Mouse (Mus musculus) MEL (cell line): Measurements from ENCODE around the gene Sorbs1. TPM values are rescaled to one million over a fixed set of nuclear protein-coding genes. Genes with fewer than 3 reads are reported as not detected.

Experiments used
- DNase-seq: peaks from one replicate; pipeline ENCODE4 v3.0.0; 2011; ENCODE audit warnings: low read depth, low spot score
- H3K27ac ChIP-seq: 2 replicates; pipeline ENCODE4 v1.5.1; 2012; ENCODE audit warnings: low read depth, mild to moderate bottlenecking, control low read depth, low read length, moderate library complexity; ENCODE audit not compliant: control insufficient read depth
- H3K27me3 ChIP-seq, 2 experiments: fragments of 150-350 bp in 1 of 2; sonication (generic) in 1 of 2; 2 replicates each; pipeline ENCODE4 v1.6.1; 2012; ENCODE audit warnings: low read length in 2 of 2, mild to moderate bottlenecking in 2 of 2, improper control_type of control experiment in 1 of 2, moderate library complexity in 1 of 2; ENCODE audit not compliant: insufficient read depth in 2 of 2, control insufficient read depth in 1 of 2
- H3K36me3 ChIP-seq, 2 experiments: 2 replicates each; pipeline ENCODE4 v1.6.1; 2012 to 2014; ENCODE audit warnings: low read length in 2 of 2, improper control_type of control experiment in 1 of 2, inconsistent platforms in 1 of 2, mild to moderate bottlenecking in 1 of 2; ENCODE audit not compliant: insufficient read depth in 2 of 2, control insufficient read depth in 1 of 2
- H3K4me1 ChIP-seq, 2 experiments: fragments of 150-350 bp in 1 of 2; sonication (generic) in 1 of 2; 2 replicates each; pipeline ENCODE4 v1.6.1; 2012; ENCODE audit warnings: low read length in 2 of 2, improper control_type of control experiment in 1 of 2, mild to moderate bottlenecking in 1 of 2; ENCODE audit not compliant: insufficient read depth in 2 of 2, control insufficient read depth in 1 of 2
- H3K4me3 ChIP-seq, 2 experiments: fragments of 150-350 bp in 1 of 2; sonication (generic) in 1 of 2; 2 replicates each; pipeline ENCODE4 v1.5.1; 2012; ENCODE audit warnings: low read depth in 2 of 2, low read length in 2 of 2, mild to moderate bottlenecking in 2 of 2, moderate library complexity in 2 of 2, control low read depth in 1 of 2, improper control_type of control experiment in 1 of 2; ENCODE audit not compliant: control insufficient read depth in 1 of 2, insufficient read depth in 1 of 2
- H3K79me2 ChIP-seq: 2 replicates; pipeline ENCODE4 v1.6.1; 2012; ENCODE audit warnings: mild to moderate bottlenecking, low read length, moderate library complexity; ENCODE audit not compliant: control insufficient read depth, poor library complexity, insufficient read depth
- H3K9ac ChIP-seq: 2 replicates; pipeline ENCODE4 v1.6.1; 2012; ENCODE audit warnings: low read depth, mild to moderate bottlenecking, control low read depth, low read length, moderate library complexity; ENCODE audit not compliant: control insufficient read depth, poor library complexity, severe bottlenecking
- H3K9me3 ChIP-seq: fragments of 150-350 bp; sonication (generic); replicated peaks from 2 replicates; pipeline ENCODE4 v1.6.1; 2012; ENCODE audit warnings: mild to moderate bottlenecking, low read length, improper control_type of control experiment, moderate library complexity; ENCODE audit not compliant: insufficient read depth
- BHLHE40 ChIP-seq: IDR thresholded peaks from 2 replicates; pipeline ENCODE4 v1.6.1; 2012; ENCODE audit warnings: low read depth, mild to moderate bottlenecking, inconsistent platforms, low read length, improper control_type of control experiment, borderline replicate concordance
- CHD1 ChIP-seq: IDR thresholded peaks from 2 replicates; pipeline ENCODE4 v1.6.1; 2012; ENCODE audit warnings: low read depth, mild to moderate bottlenecking, inconsistent platforms, low read length, improper control_type of control experiment
- CHD2 ChIP-seq: IDR thresholded peaks from 2 replicates; pipeline ENCODE4 v1.6.1; 2011; ENCODE audit warnings: low read length, improper control_type of control experiment
- ELF1 ChIP-seq: IDR thresholded peaks from 2 replicates; pipeline ENCODE4 v1.6.1; 2014; ENCODE audit warnings: low read depth, mild to moderate bottlenecking, inconsistent platforms, low read length, improper control_type of control experiment, moderate library complexity
- EP300 ChIP-seq, 2 experiments: IDR thresholded peaks; 2 replicates each; pipeline ENCODE4 v1.6.1; 2011; ENCODE audit warnings: improper control_type of control experiment in 2 of 2, low read length in 2 of 2, low read depth in 1 of 2, mild to moderate bottlenecking in 1 of 2
- ETS1 ChIP-seq: IDR thresholded peaks from 2 replicates; pipeline ENCODE4 v1.6.1; 2012; ENCODE audit warnings: low read depth, mild to moderate bottlenecking, inconsistent platforms, low read length, improper control_type of control experiment, moderate library complexity
- GABPA ChIP-seq: IDR thresholded peaks from 2 replicates; pipeline ENCODE4 v1.6.1; 2012; ENCODE audit warnings: low read depth, mild to moderate bottlenecking, inconsistent platforms, low read length, improper control_type of control experiment, moderate library complexity
- HCFC1 ChIP-seq: IDR thresholded peaks from 2 replicates; pipeline ENCODE4 v1.6.1; 2012; ENCODE audit warnings: low read depth, mild to moderate bottlenecking, inconsistent platforms, low read length, improper control_type of control experiment, moderate library complexity
- JUND ChIP-seq: IDR thresholded peaks from 2 replicates; pipeline ENCODE4 v1.6.1; 2011; ENCODE audit warnings: low read depth, mild to moderate bottlenecking, improper control_type of control experiment, low read length
- MAZ ChIP-seq: IDR thresholded peaks from 2 replicates; pipeline ENCODE4 v1.6.1; 2012; ENCODE audit warnings: low read depth, mild to moderate bottlenecking, inconsistent platforms, low read length, improper control_type of control experiment
- MXI1 ChIP-seq: IDR thresholded peaks from 2 replicates; pipeline ENCODE4 v1.6.1; 2011; ENCODE audit warnings: mild to moderate bottlenecking, low read depth, low read length, improper control_type of control experiment
- MYB ChIP-seq: IDR thresholded peaks from 2 replicates; pipeline ENCODE4 v1.6.1; 2011; ENCODE audit warnings: mild to moderate bottlenecking, low read depth, low read length, improper control_type of control experiment
- NRF1 ChIP-seq: IDR thresholded peaks from 2 replicates; pipeline ENCODE4 v1.6.1; 2014; ENCODE audit warnings: low read depth, mild to moderate bottlenecking, inconsistent platforms, low read length, improper control_type of control experiment, moderate library complexity; ENCODE audit not compliant: poor library complexity, insufficient read depth, severe bottlenecking
- POLR2A ChIP-seq, 2 experiments: IDR thresholded peaks; 2 replicates each; pipeline ENCODE4 v1.6.1; 2011 to 2012; ENCODE audit warnings: low read length in 2 of 2, mild to moderate bottlenecking in 2 of 2, control low read depth in 1 of 2, improper control_type of control experiment in 1 of 2, low read depth in 1 of 2, moderate library complexity in 1 of 2; ENCODE audit not compliant: control insufficient read depth in 1 of 2, insufficient read depth in 1 of 2, poor library complexity in 1 of 2
- POLR2AphosphoS2 ChIP-seq: IDR thresholded peaks from 2 replicates; pipeline ENCODE4 v1.6.1; 2011; ENCODE audit warnings: low read length, improper control_type of control experiment
- POLR2AphosphoS5 ChIP-seq: IDR thresholded peaks from 2 replicates; pipeline ENCODE4 v1.6.1; 2012; ENCODE audit warnings: low read depth, borderline replicate concordance, mild to moderate bottlenecking, inconsistent platforms, low read length, moderate library complexity, mixed read lengths
- RCOR1 ChIP-seq: IDR thresholded peaks from 2 replicates; pipeline ENCODE4 v1.6.1; 2012; ENCODE audit warnings: low read depth, mild to moderate bottlenecking, inconsistent platforms, low read length, improper control_type of control experiment
- SIN3A ChIP-seq: IDR thresholded peaks from 2 replicates; pipeline ENCODE4 v1.6.1; 2012; ENCODE audit warnings: low read length, improper control_type of control experiment, inconsistent platforms
- SMC3 ChIP-seq: IDR thresholded peaks from 2 replicates; pipeline ENCODE4 v1.6.1; 2011; ENCODE audit warnings: low read depth, low read length, improper control_type of control experiment
- TAL1 ChIP-seq: IDR thresholded peaks from 2 replicates; pipeline ENCODE4 v1.6.1; 2012; ENCODE audit warnings: mild to moderate bottlenecking, inconsistent platforms, low read length, moderate library complexity, mixed read lengths
- TBP ChIP-seq: IDR thresholded peaks from 2 replicates; pipeline ENCODE4 v1.8.0; 2011; ENCODE audit warnings: low read depth, low read length, improper control_type of control experiment
- TCF12 ChIP-seq: IDR thresholded peaks from 2 replicates; pipeline ENCODE4 v1.6.1; 2014; ENCODE audit warnings: low read depth, mild to moderate bottlenecking, inconsistent platforms, low read length, improper control_type of control experiment, moderate library complexity
- UBTF ChIP-seq: IDR thresholded peaks from 2 replicates; pipeline ENCODE4 v1.6.1; 2012; ENCODE audit warnings: low read depth, mild to moderate bottlenecking, inconsistent platforms, low read length, improper control_type of control experiment, moderate library complexity, borderline replicate concordance; ENCODE audit not compliant: insufficient read depth
- USF1 ChIP-seq: IDR thresholded peaks from 2 replicates; pipeline ENCODE4 v1.6.1; 2014; ENCODE audit warnings: low read depth, mild to moderate bottlenecking, inconsistent platforms, low read length, improper control_type of control experiment, moderate library complexity
- USF2 ChIP-seq, 2 experiments: IDR thresholded peaks; 2 replicates each; pipeline ENCODE4 v1.6.1; 2011 to 2012; ENCODE audit warnings: improper control_type of control experiment in 2 of 2, low read length in 2 of 2, borderline replicate concordance in 1 of 2, inconsistent platforms in 1 of 2, low read depth in 1 of 2, mild to moderate bottlenecking in 1 of 2; ENCODE audit not compliant: insufficient read depth in 1 of 2
- ZC3H11A ChIP-seq: IDR thresholded peaks from 2 replicates; pipeline ENCODE4 v1.6.1; 2012; ENCODE audit warnings: low read depth, mild to moderate bottlenecking, inconsistent platforms, low read length, improper control_type of control experiment
- ZKSCAN1 ChIP-seq: IDR thresholded peaks from 2 replicates; pipeline ENCODE4 v1.6.1; 2012; ENCODE audit warnings: low read depth, mild to moderate bottlenecking, inconsistent platforms, low read length, improper control_type of control experiment, moderate library complexity
- ZNF384 ChIP-seq: IDR thresholded peaks from 2 replicates; pipeline ENCODE4 v1.6.1; 2012; ENCODE audit warnings: low read depth, mild to moderate bottlenecking, inconsistent platforms, low read length, improper control_type of control experiment
- polyA plus RNA-seq, 2 experiments: library from polyadenylated mRNA; stranded (reverse) in 1 of 2; unstranded in 1 of 2; fragments of >175 nt in 1 of 2; fragments of >200 nt in 1 of 2; gene quantifications; 2 replicates each; pipeline versions ENCODE4 v1.2.1 to v1.2.4; 2012; ENCODE audit warnings: low replicate concordance in 2 of 2, low read depth in 1 of 2; ENCODE audit not compliant: insufficient read length in 2 of 2, insufficient read depth in 1 of 2, missing spikeins in 1 of 2
- total RNA-seq: library from RNA; depleted of rRNA; stranded (reverse); fragments of 300-350 nt; gene quantifications from 2 replicates; pipeline ENCODE4 v1.2.3, GENCODE M21; 2012

Gene Sorbs1
- total and polyA plus RNA-seq, 3 experiments: 1.3 to 5.3 TPM; not detected in 1

GRCm38 (mm10) chr19:40414798-40415475 is 98.6 kb downstream of the Sorbs1 start:
- no peak for TF ChIP-seq TAL1
- TF ChIP-seq ZNF384: no peak
- TF ChIP-seq POLR2AphosphoS5: no peak
- no peak for TF ChIP-seq JUND
- TF ChIP-seq POLR2A (IDR thresholded peaks at IDR 0.05; ENCODE audit: control insufficient read depth in 1 of 2, insufficient read depth in 1 of 2, low read depth in 1 of 2, low read length in 2 of 2, poor library complexity in 1 of 2): no peak
- no peak for TF ChIP-seq MAZ
- no peak for TF ChIP-seq ETS1
- TF ChIP-seq CHD2: no peak
- TF ChIP-seq SIN3A: no peak
- no peak for TF ChIP-seq MYB
- no peak for TF ChIP-seq CHD1
- TF ChIP-seq ZC3H11A: no peak
- no peak for TF ChIP-seq ELF1
- no peak for TF ChIP-seq MXI1
- TF ChIP-seq TCF12: no peak
- no peak for TF ChIP-seq POLR2AphosphoS2
- no peak for TF ChIP-seq ZKSCAN1
- no peak for TF ChIP-seq USF1
- TF ChIP-seq HCFC1: no peak
- no peak for TF ChIP-seq USF2 (IDR thresholded peaks at IDR 0.05; ENCODE audit: borderline replicate concordance in 1 of 2, insufficient read depth in 1 of 2, low read depth in 1 of 2, low read length in 2 of 2)
- Histone ChIP-seq H3K27ac (no peak overlapping the region), H3K9me3 (no peaks in the 10 kb centered on the region), H3K36me3 (no peaks in the 10 kb centered on the region), H3K27me3 (no peaks in the 10 kb centered on the region), H3K4me3 (no peak overlapping the region), H3K9ac (no peak overlapping the region), H3K4me1 (no peaks in the 10 kb centered on the region), H3K79me2 (no peaks in the 10 kb centered on the region)
- no peak for DNase-seq

GRCm38 (mm10) chr19:40414386-40414785 is 99.2 kb downstream of the Sorbs1 start:
- Histone ChIP-seq H3K36me3 (no peaks in the 10 kb centered on the region), H3K9me3 (no peaks in the 10 kb centered on the region), H3K79me2 (no peaks in the 10 kb centered on the region), H3K9ac (no peak overlapping the region), H3K4me1 (no peaks in the 10 kb centered on the region), H3K27me3 (no peaks in the 10 kb centered on the region), H3K27ac (no peak overlapping the region), H3K4me3 (no peak overlapping the region)
- no peak for DNase-seq
- no peak for TF ChIP-seq MYB
- no peak for TF ChIP-seq RCOR1
- no peak for TF ChIP-seq ZNF384
- no peak for TF ChIP-seq TBP
- no peak for TF ChIP-seq POLR2AphosphoS2
- no peak for TF ChIP-seq JUND
- no peak for TF ChIP-seq ETS1
- no peak for TF ChIP-seq MXI1
- no peak for TF ChIP-seq MAZ
- TF ChIP-seq ELF1: no peak
- no peak for TF ChIP-seq TCF12
- no peak for TF ChIP-seq EP300 (IDR thresholded peaks at IDR 0.05; ENCODE audit: low read depth in 1 of 2, low read length in 2 of 2)
- TF ChIP-seq NRF1: no peak
- no peak for TF ChIP-seq UBTF
- TF ChIP-seq TAL1: no peak
- no peak for TF ChIP-seq USF1
- no peak for TF ChIP-seq SIN3A
- no peak for TF ChIP-seq SMC3
- TF ChIP-seq BHLHE40: no peak
- no peak for TF ChIP-seq GABPA
